ENCODE assay signal across 22 mouse cellular contexts in the genomic region with DNA sequence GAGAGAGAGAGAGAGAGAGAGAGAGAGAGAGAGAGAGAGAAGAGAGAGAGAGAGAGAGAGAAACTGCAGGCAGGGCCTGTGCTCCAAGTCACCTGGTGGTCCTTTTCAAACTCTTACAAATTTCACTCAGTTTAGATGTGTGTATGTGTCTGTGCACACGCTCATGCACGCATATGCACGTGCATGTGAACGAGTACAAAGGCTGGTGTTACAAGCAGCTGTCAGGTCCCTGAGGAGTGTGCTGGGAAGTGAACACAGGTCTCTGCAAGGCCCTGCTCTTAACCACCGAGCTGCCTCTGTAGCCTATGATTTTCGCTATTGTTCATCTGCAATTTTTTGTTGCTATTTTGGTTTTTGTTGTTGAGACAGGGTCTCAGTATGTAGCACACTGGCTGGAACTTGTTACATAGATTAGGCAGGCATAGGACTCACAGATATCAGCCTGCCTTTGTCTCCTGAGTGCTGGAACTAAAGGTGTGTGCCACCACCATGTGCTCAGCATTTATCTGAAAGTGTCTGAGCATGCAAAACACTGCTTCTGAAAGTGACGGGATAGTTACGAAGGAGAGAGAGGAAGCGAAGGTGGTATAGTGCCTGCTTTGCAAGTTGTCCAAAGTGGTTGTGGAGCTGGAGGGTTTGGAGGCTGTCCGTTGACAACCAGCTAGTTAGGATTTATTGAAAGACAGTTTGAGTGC. TPM values are rescaled to one million over a fixed set of nuclear protein-coding genes. Genes with fewer than 3 reads are reported as not detected.
DNase-seq lines count a peak whose midpoint lies in the region; ATAC-seq and TF ChIP-seq lines count a peak whose summit lies in the region.
"Had no signal": no experiment of that assay in that cellular context is flagged by ENCODE, and none has a peak within 500 bp of the region (broad histone marks: within the 10 kb centered on the region; RNA-seq: fewer than 3 reads in every experiment).

No protein-coding gene starts in this region.

- H3K27me3 ChIP-seq in forebrain, embryonic 11.5 days (ENCODE audit: control insufficient read depth, insufficient read depth, low read length): no peaks in the 10 kb centered on the region
- H3K27me3 ChIP-seq in forebrain, embryonic 10.5 days (ENCODE audit: poor library complexity, severe bottlenecking): no peaks in the 10 kb centered on the region
- H3K27me3 ChIP-seq in heart, embryonic 15.5 days: no peaks in the 10 kb centered on the region
- no peaks in the 10 kb centered on the region for H3K27me3 ChIP-seq in CH12.LX (replicated peaks)
- H3K27me3 ChIP-seq: forebrain, embryonic 12.5 days; forebrain, embryonic 15.5 days; hindbrain, embryonic 13.5 days; intestine, embryonic 15.5 days; Patski had no signal

- no peak for DNase-seq in forebrain, embryonic 11.5 days (ENCODE audit: low spot score)
- DNase-seq in forebrain, embryonic 10.5 days (ENCODE audit: extremely low spot score, low spot score): no peak
- no peak for DNase-seq in heart, adult 9 months (ENCODE audit: low spot score in 2 of 2)
- peak; percentile 49 for DNase-seq in CH12.LX (ENCODE audit: extremely low read depth)
- no peak for DNase-seq in urinary bladder, adult 2 months (ENCODE audit: low spot score)
- DNase-seq: adrenal gland, postnatal 10 days; adrenal gland, postnatal 36 days; cerebellum, adult 18-20 months; cerebellum, adult 9-10 months; gastrocnemius, postnatal 25 days; heart, adult 18-20 months; heart, postnatal 36 days had no signal

- in situ Hi-C loops in CH12.LX (cut with MboI; ENCODE audit: low pct_ligation_motif_present, low pct_unique_long_range_greater_than_20kb, low sequenced_read_pairs): no loop called here

- H3K79me2 ChIP-seq in CH12.LX (replicated peaks; ENCODE audit: control insufficient read depth, extremely low read depth, insufficient read depth, poor library complexity, severe bottlenecking): no peaks in the 10 kb centered on the region

- no peaks in the 10 kb centered on the region for H3K36me3 ChIP-seq in forebrain, embryonic 11.5 days (ENCODE audit: control insufficient read depth, insufficient read depth, low read length)
- no peaks in the 10 kb centered on the region for H3K36me3 ChIP-seq in forebrain, embryonic 10.5 days (replicated peaks)
- H3K36me3 ChIP-seq in heart, embryonic 15.5 days: no peaks in the 10 kb centered on the region
- no peaks in the 10 kb centered on the region for H3K36me3 ChIP-seq in CH12.LX (replicated peaks in 1 of 2; ENCODE audit: control insufficient read depth in 1 of 2, insufficient read depth in 1 of 2, low read length in 1 of 2)
- H3K36me3 ChIP-seq: forebrain, embryonic 12.5 days; forebrain, embryonic 15.5 days; G1E; hindbrain, embryonic 10.5 days; hindbrain, embryonic 13.5 days; intestine, embryonic 15.5 days had no signal

- 87% methylated on average over 10 of the region's 10 CpGs for WGBS in forebrain, embryonic 11.5 days
- WGBS in forebrain, embryonic 10.5 days: 86% methylated on average over 10 of the region's 10 CpGs
- WGBS in heart, embryonic 15.5 days: 58% methylated on average over 10 of the region's 10 CpGs

- no peaks in the 10 kb centered on the region for H3K9me3 ChIP-seq in forebrain, embryonic 11.5 days (ENCODE audit: control insufficient read depth, low read length)
- no peaks in the 10 kb centered on the region for H3K9me3 ChIP-seq in forebrain, embryonic 10.5 days
- H3K9me3 ChIP-seq in heart, embryonic 15.5 days (replicated peaks): no peaks in the 10 kb centered on the region
- H3K9me3 ChIP-seq in CH12.LX (replicated peaks; ENCODE audit: low read length): peaks cover 2% of the 10 kb centered on the region
- H3K9me3 ChIP-seq: forebrain, embryonic 12.5 days; forebrain, embryonic 15.5 days; G1E; hindbrain, embryonic 10.5 days; hindbrain, embryonic 13.5 days; intestine, embryonic 15.5 days had no signal

- no peak overlapping the region for H3K4me2 ChIP-seq in forebrain, embryonic 11.5 days (ENCODE audit: low read depth, low read length, severe bottlenecking)
- H3K4me2 ChIP-seq in heart, embryonic 15.5 days: no peak overlapping the region
- peak overlapping the region; percentile 32 for H3K4me2 ChIP-seq in CH12.LX (ENCODE audit: insufficient read depth, low read depth, poor library complexity, severe bottlenecking)
- H3K4me2 ChIP-seq: forebrain, embryonic 12.5 days; forebrain, embryonic 15.5 days; heart, embryonic 11.5 days; hindbrain, embryonic 13.5 days; intestine, embryonic 15.5 days had no signal

- no peak; the same call in 1 of the 2 replicates for TF ChIP-seq RAD21 in CH12.LX (IDR thresholded peaks at IDR 0.05; ENCODE audit: low read depth, low read length)

- TF ChIP-seq EP300 in CH12.LX (IDR thresholded peaks at IDR 0.05; ENCODE audit: low read length): 0 out of 2 replicates have a peak, but pooled peaks have one; percentile 26

- 0 out of 2 replicates have a peak overlapping the region, but pooled peaks have one; percentile 12 for H3K27ac ChIP-seq in forebrain, embryonic 11.5 days (ENCODE audit: low read depth, low read length)
- no peak overlapping the region for H3K27ac ChIP-seq in forebrain, embryonic 10.5 days
- peak overlapping the region; percentile 10; the same call in 1 of the 2 replicates for H3K27ac ChIP-seq in heart, embryonic 15.5 days
- peak overlapping the region; percentile 72 for H3K27ac ChIP-seq in CH12.LX (ENCODE audit: insufficient read depth, low read depth)
- H3K27ac ChIP-seq: intestine, embryonic 15.5 days had no signal

- no peak for ATAC-seq in forebrain, embryonic 11.5 days (replicated peaks; ENCODE audit: low FRiP score)
- no peak for ATAC-seq in heart, embryonic 15.5 days (replicated peaks; ENCODE audit: insufficient number of reproducible peaks, insufficient read depth, low FRiP score, low read depth)
- ATAC-seq: forebrain, embryonic 15.5 days; hindbrain, embryonic 16.5 days; intestine, embryonic 15.5 days; Patski had no signal

- no peak for TF ChIP-seq CTCF in CH12.LX (conservative IDR thresholded peaks at IDR 0.05 in 1 of 2, IDR thresholded peaks at IDR 0.05 in 1 of 2; ENCODE audit: low read depth in 2 of 2, low read length in 2 of 2)

- H3K4me1 ChIP-seq in forebrain, embryonic 11.5 days (replicated peaks; ENCODE audit: control insufficient read depth, insufficient read depth, low read length): peaks cover 4% of the 10 kb centered on the region; the same call in 1 of the 2 replicates
- H3K4me1 ChIP-seq in forebrain, embryonic 10.5 days: peaks cover 24% of the 10 kb centered on the region
- H3K4me1 ChIP-seq in heart, embryonic 15.5 days (replicated peaks): peaks cover 31% of the 10 kb centered on the region
- H3K4me1 ChIP-seq in CH12.LX (ENCODE audit: control insufficient read depth in 1 of 2, insufficient read depth in 2 of 2): peaks cover 44 to 68% of the 10 kb centered on the region in 2 experiments

- TF ChIP-seq POLR2A in CH12.LX (IDR thresholded peaks at IDR 0.05; ENCODE audit: low read depth, low read length): no peak; the same call in 1 of the 2 replicates

- dilution Hi-C loops in CH12.LX (cut with MboI; ENCODE audit: extremely low pct_ligation_motif_present, extremely low pct_unique_long_range_greater_than_20kb, low sequenced_read_pairs): no loop called here

- no peak overlapping the region for H3K9ac ChIP-seq in forebrain, embryonic 11.5 days (ENCODE audit: low read length)
- H3K9ac ChIP-seq in heart, embryonic 15.5 days: no peak overlapping the region
- H3K9ac ChIP-seq in CH12.LX (ENCODE audit: insufficient read depth, low read depth): no peak overlapping the region
- H3K9ac ChIP-seq: forebrain, embryonic 12.5 days; hindbrain, embryonic 13.5 days; intestine, embryonic 15.5 days had no signal

- no peak overlapping the region for H3K4me3 ChIP-seq in forebrain, embryonic 11.5 days (ENCODE audit: low read depth, low read length)
- no peak overlapping the region for H3K4me3 ChIP-seq in forebrain, embryonic 10.5 days
- no peak overlapping the region for H3K4me3 ChIP-seq in heart, embryonic 15.5 days
- H3K4me3 ChIP-seq in CH12.LX (replicated peaks in 1 of 3; ENCODE audit: low read depth in 2 of 3, low read length in 2 of 3, poor library complexity in 1 of 3): peak overlapping the region in 1 of 3 experiments; percentile 34
- H3K4me3 ChIP-seq: forebrain, embryonic 12.5 days; forebrain, embryonic 15.5 days; hindbrain, embryonic 10.5 days; hindbrain, embryonic 13.5 days; intestine, embryonic 15.5 days had no signal

TF ChIP-seq in CH12.LX, 34 proteins besides CTCF, POLR2A, EP300 and RAD21 (continues in another document):
- TF ChIP-seq TCF12 (IDR thresholded peaks at IDR 0.05; ENCODE audit: low read depth, low read length): peak; percentile 69; the same call in 1 of the 2 replicates
- no peak for TF ChIP-seq ZKSCAN1 (IDR thresholded peaks at IDR 0.05; ENCODE audit: borderline replicate concordance, low read depth, low read length)
- no peak for TF ChIP-seq PAX5 (IDR thresholded peaks at IDR 0.05; ENCODE audit: low read length)
- peak; percentile 78 for TF ChIP-seq ETS1 (conservative IDR thresholded peaks at IDR 0.05; ENCODE audit: low read depth, low read length)
- peak; percentile 30; the same call in 1 of the 2 replicates for TF ChIP-seq NELFE (IDR thresholded peaks at IDR 0.05; ENCODE audit: low read depth, low read length)
- peak; percentile 93 for TF ChIP-seq MYC (IDR thresholded peaks at IDR 0.05; ENCODE audit: low read depth, low read length)
- peak; percentile 57; the same call in 1 of the 2 replicates for TF ChIP-seq MEF2A (IDR thresholded peaks at IDR 0.05; ENCODE audit: borderline replicate concordance, low read depth, low read length)
- peak; percentile 98 for TF ChIP-seq BHLHE40 (IDR thresholded peaks at IDR 0.05; ENCODE audit: low read depth, low read length)
- no peak for TF ChIP-seq NRF1 (IDR thresholded peaks at IDR 0.05; ENCODE audit: low read depth, low read length)
- TF ChIP-seq SMC3 (IDR thresholded peaks at IDR 0.05; ENCODE audit: low read depth, low read length): 0 out of 2 replicates have a peak, but pooled peaks have one; percentile 3
- no peak for TF ChIP-seq HCFC1 (IDR thresholded peaks at IDR 0.05; ENCODE audit: low read depth, low read length)
- TF ChIP-seq IRF4 (IDR thresholded peaks at IDR 0.05; ENCODE audit: low read depth, low read length): peak; percentile 11; the same call in 1 of the 2 replicates
- peak; percentile 55; the same call in 1 of the 2 replicates for TF ChIP-seq MAFK (IDR thresholded peaks at IDR 0.05; ENCODE audit: insufficient replicate concordance, low read length)
- TF ChIP-seq KAT2A (IDR thresholded peaks at IDR 0.05; ENCODE audit: insufficient replicate concordance, low read length): no peak
- no peak for TF ChIP-seq JUN (IDR thresholded peaks at IDR 0.05; ENCODE audit: insufficient read depth, low read depth, low read length)

RNA-seq across cellular contexts. Expression of gene Cdk5r1, which starts 20.5 kb away (rescaled TPM):
- 15.7 and 18.4 TPM in 2 replicates for polyA plus RNA-seq in forebrain, embryonic 11.5 days (2014; fragmentation: Nextera tagmentation; extraction: Ambion mirVana)
- 3.1 and 4.7 TPM in 2 replicates for polyA plus RNA-seq in forebrain, embryonic 10.5 days (2016; fragmentation: Nextera tagmentation; extraction: Ambion mirVana)
- 0.37 and 0.90 TPM in 2 replicates for polyA plus RNA-seq in heart, embryonic 15.5 days (2015; fragmentation: Nextera tagmentation; extraction: Ambion mirVana)
- total RNA-seq in CH12.LX (2012; rRNA removed): 12.7 and 23.3 TPM in 2 replicates
- total RNA-seq in CH12.LX (2014; rRNA removed): 2.6 and 2.8 TPM in 2 replicates
- polyA plus RNA-seq in CH12.LX (2012; ENCODE audit: insufficient read length, low read depth): 2.7 and 3.5 TPM in 2 replicates
- 0.94 and 1.4 TPM in 2 replicates for polyA plus RNA-seq in urinary bladder, adult 2 months (2012; rRNA removed)
